Mouse (Mus musculus): ENCODE data around the gene Ddx52. TPM values are rescaled to one million over a fixed set of nuclear protein-coding genes. Genes with fewer than 3 reads are reported as not detected.

The Ddx52 gene
- total RNA-seq, 2 experiments from 2014 or later = 14.0 to 15.0 TPM

DNA sequence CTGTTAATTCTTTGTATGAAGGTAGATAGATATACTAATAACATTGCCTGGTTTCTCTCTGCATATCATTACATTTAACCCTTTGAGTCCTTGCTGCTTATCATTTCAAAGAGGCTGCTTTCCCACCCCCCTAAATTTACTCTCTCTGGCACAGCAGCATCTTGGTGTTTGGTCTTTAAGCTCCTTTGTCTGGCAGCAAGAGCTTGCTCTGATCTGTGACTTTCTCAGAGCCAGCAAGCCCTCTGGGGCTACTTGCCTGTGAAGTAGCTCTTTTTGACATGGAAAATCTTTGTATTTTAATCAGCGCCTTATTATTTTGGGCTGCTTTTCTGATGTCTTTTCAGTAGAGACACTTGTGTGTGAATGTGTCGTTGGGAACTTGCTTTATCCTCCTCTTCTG lies 69.7 kb downstream of the Ddx52 start:
- no peak for DNase-seq (ENCODE audit: low spot score in 2 of 2)

Other genes with a start within 250 kb of the Ddx52 start
- gene Wfdc17, start 238.1 kb upstream of the Ddx52 start, total RNA-seq (2021) = not detected
- 1 to 10 TPM; 1.1 to 1.2 TPM for gene Wfdc18, start 233.0 kb upstream of the Ddx52 start, total RNA-seq (2021)
- not detected for gene Wfdc21, start 195.1 kb upstream of the Ddx52 start, total RNA-seq (2021)
- gene Heatr6, start 188.4 kb upstream of the Ddx52 start, total RNA-seq (2021) = 10 to 100 TPM; 12.0 to 13.2 TPM
- under 1 TPM; 0.21 to 0.68 TPM for gene Hnf1b, start 92.0 kb upstream of the Ddx52 start, total RNA-seq (2021)
- 10 to 100 TPM; 62.3 to 63.3 TPM for gene Synrg, start 22.4 kb downstream of the Ddx52 start, total RNA-seq (2021)
- gene Dusp14, start 127.2 kb downstream of the Ddx52 start, total RNA-seq (2021) = 100 to 1,000 TPM in 1 of 2 experiments, 10 to 100 TPM in 1; 83.4 to 101 TPM
- gene Tada2a, start 187.5 kb downstream of the Ddx52 start, total RNA-seq (2021) = 10 to 100 TPM; 34.4 to 40.8 TPM
- gene Acaca, start 187.6 kb downstream of the Ddx52 start, total RNA-seq (2021) = 10 to 100 TPM; 81.4 to 90.2 TPM
- not detected for gene Gm11437, start 225.4 kb downstream of the Ddx52 start, total RNA-seq (2021)